Mouse (Mus musculus): ENCODE results near the gene Exosc5. TPM values are rescaled to one million over a fixed set of nuclear protein-coding genes. Genes with fewer than 3 reads are reported as not detected.

The Exosc5 gene
- polyA plus RNA-seq, 1 experiment from 2014 or later: 45.1 TPM

DNA sequence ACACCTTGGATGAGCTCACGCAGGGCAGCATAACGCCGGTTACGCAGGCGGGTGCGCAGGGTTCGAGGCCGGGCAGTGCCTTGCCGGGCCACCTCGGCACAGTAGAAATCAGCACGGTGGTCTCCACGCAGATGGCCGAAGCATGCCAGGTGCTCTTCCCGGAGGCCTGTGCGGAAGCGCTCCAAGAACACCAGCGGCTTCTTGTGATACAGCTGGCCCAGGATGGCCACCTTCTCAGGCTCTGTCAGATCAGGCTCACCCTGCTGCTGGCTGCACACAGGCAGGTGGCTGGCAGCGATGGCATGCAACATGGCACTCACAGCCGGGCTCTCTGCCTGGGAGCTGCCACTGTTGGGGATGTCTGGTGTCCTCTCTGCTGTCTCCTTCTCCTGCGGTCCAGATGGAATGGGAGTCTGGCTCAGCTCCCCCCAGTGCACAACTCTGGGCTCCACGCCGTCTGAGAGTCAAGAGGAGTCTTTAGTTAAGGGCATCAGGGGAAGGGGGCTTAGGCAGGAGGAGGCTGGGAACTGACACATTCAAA lies 56.8 kb downstream of the Exosc5 start:
- H3K9me3 ChIP-seq: no peaks in the 10 kb centered on the region
- peaks cover 54% of the 10 kb centered on the region for H3K36me3 ChIP-seq
- no peak overlapping the region for H3K4me3 ChIP-seq
- no peak for ATAC-seq (ENCODE audit: low read depth)
- no peak overlapping the region for H3K4me2 ChIP-seq
- no peak overlapping the region for H3K27ac ChIP-seq (replicated peaks)
- no peak overlapping the region for H3K9ac ChIP-seq
- H3K4me1 ChIP-seq (replicated peaks): peaks cover 38% of the 10 kb centered on the region
- no peaks in the 10 kb centered on the region for H3K27me3 ChIP-seq
- WGBS: 96% methylated on average over 22 of the region's 22 CpGs

DNA sequence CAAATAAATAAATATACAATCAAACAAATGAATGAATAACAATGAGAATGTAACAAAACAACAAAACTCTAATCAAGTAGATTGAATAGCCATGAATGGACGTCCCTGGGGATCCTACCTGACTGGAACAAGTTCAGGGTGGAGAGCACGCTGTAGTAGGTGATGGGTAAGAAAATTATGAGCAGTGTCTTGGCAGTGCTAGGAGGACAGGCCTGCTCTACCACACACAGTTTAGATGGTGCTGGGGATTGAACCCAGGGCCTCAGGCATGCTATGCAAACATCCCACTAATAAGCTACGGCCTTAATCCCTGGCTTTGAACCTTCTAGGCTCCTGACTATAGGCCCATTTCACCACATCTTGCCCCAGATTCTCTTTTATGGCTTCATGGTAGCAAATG lies 58.5 kb downstream of the Exosc5 start:
- H3K4me2 ChIP-seq: peak overlapping the region; percentile 91
- H3K36me3 ChIP-seq: peaks cover 63% of the 10 kb centered on the region
- peak overlapping the region; percentile 78 for H3K9ac ChIP-seq
- 92% methylated on average over 3 of the region's 3 CpGs for WGBS
- ATAC-seq (ENCODE audit: low read depth): no peak
- no peaks in the 10 kb centered on the region for H3K9me3 ChIP-seq
- H3K27ac ChIP-seq (replicated peaks): no peak overlapping the region
- H3K4me1 ChIP-seq (replicated peaks): peaks cover 22% of the 10 kb centered on the region
- H3K27me3 ChIP-seq: no peaks in the 10 kb centered on the region
- peak overlapping the region; percentile 77 for H3K4me3 ChIP-seq

DNA sequence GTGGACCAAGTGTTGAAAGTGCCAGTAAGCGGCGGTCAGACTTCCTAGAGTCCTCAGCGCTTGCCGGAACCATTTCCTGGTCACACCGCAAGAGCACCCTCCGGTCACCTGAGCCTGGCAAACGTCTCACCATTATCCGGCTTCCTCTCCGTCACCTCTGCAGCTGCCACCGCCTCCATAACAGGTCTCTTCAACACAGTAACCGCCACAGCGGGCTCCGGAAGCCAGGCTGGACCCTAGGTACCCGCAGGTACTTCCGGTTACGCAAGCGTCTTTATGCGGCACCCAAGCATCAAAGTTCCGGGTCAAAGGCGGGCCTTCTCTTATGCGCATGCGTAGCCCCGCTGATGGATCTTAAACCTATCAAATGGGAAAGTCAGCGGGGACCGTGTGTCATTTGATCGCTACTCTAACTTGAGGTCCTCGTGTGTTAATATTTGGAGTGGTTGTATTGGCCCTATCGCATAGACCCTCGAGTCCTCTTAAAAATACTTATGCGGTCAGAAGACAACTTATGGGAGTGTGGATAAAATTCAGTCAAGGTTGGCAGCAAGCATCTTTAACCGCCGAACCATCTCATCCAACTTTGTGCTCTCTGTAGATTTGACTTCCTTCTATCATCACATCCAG lies 59.9 kb downstream of the Exosc5 start, which contains the start of gene Ccdc97:
TSS of gene Ccdc97 (minus strand) at position 301 of the 630 bp plus-strand sequence.
- no peaks in the 10 kb centered on the region for H3K9me3 ChIP-seq
- peak within 1 kb of the TSS; percentile 77 for H3K4me3 ChIP-seq
- H3K27ac ChIP-seq (replicated peaks): peak within 1 kb of the TSS; percentile 86
- H3K36me3 ChIP-seq: peaks cover 63% of the 10 kb centered on the region
- H3K9ac ChIP-seq: peak within 1 kb of the TSS; percentile 78
- peak; percentile 89 for ATAC-seq (ENCODE audit: low read depth)
- peaks cover 20% of the 10 kb centered on the region for H3K4me1 ChIP-seq (replicated peaks)
- 5% methylated on average over 32 of the region's 32 CpGs for WGBS
- no peaks in the 10 kb centered on the region for H3K27me3 ChIP-seq
- H3K4me2 ChIP-seq: peak within 1 kb of the TSS; percentile 91

DNA sequence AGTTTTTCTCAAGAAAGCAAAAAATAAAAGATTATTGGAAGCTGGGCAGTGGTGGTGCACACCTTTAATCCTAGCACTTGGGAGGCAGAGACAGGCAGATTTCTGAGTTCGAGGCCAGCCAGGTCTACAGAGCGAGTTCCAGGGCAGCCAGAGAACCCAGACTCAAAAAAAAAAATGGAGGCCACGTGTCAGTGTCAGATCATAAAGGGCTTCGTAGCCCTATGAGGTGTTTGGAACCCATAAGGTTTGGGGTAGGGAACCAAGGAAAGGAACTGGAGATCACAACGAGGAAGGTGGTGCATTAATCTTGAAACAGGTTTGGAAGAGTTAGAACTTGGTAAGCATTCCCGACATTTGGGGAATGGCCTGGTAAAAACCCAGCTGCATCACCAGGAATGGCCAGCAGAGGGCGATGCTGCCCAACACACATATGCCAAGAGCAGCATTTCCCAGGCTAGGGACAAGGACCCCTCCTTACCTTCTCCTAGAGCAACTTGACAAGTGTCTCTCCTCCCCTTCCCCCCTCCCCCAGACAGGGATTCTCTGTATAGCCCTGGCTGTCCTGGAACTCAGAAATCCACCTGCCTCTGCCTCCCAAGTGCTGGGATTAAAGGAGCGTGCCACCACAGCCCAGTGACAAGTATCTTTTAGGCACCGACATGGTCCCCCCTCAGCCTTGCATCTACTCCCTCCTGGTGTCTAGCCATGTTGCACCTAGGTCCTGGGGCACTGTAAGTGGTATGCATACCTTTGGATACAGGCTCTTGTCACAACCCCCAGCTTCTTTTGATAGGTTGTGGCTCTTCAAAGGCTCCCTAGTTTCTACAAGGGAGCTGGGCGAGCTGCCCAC lies 61.0 kb downstream of the Exosc5 start:
- no peaks in the 10 kb centered on the region for H3K9me3 ChIP-seq
- peaks cover 20% of the 10 kb centered on the region for H3K4me1 ChIP-seq (replicated peaks)
- peak; percentile 30; the same call in 1 of the 2 replicates for ATAC-seq (ENCODE audit: low read depth)
- H3K9ac ChIP-seq: no peak overlapping the region
- peak overlapping the region; percentile 91; the same call in 1 of the 2 replicates for H3K4me2 ChIP-seq
- 66% methylated on average over 10 of the region's 10 CpGs for WGBS
- H3K27me3 ChIP-seq: no peaks in the 10 kb centered on the region
- H3K4me3 ChIP-seq: no peak overlapping the region
- H3K27ac ChIP-seq (replicated peaks): no peak overlapping the region
- peaks cover 63% of the 10 kb centered on the region for H3K36me3 ChIP-seq

DNA sequence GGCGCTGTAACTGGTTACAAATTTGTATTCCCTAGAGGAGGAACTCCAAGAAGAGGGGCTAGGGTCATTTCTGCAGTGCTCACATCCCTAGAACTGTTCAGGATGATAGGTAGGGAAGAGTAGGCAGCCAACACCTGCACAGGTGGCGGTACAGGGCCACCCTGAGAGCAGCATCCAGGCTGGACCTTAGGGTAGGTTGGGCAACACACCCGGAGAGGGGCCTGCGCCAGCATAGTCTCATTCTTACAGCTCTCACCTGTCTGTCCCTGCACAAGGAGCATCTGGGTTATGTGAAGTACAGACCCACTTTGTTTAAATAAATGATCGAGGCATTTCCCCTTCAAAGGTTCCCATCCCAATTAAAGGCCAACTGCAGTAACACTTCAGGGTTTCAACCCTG lies 61.8 kb downstream of the Exosc5 start:
- Histone ChIP-seq H3K36me3 (peaks cover 63% of the 10 kb centered on the region), H3K4me2 (no peak overlapping the region), H3K9ac (no peak overlapping the region), H3K4me3 (no peak overlapping the region), H3K9me3 (no peaks in the 10 kb centered on the region), H3K27me3 (no peaks in the 10 kb centered on the region), H3K4me1 (replicated peaks) (peaks cover 20% of the 10 kb centered on the region), H3K27ac (replicated peaks) (no peak overlapping the region)
- 92% methylated on average over 5 of the region's 5 CpGs for WGBS
- ATAC-seq (ENCODE audit: low read depth): 0 out of 2 replicates have a peak, but pooled peaks have one; percentile 7

Other genes with a start within 250 kb of the Exosc5 start
- 0.41 and 0.63 TPM in 2 replicates for gene Cxcl17, start 246.3 kb upstream of the Exosc5 start, polyA plus RNA-seq (2015; fragmentation: Nextera tagmentation; extraction: Ambion mirVana)
- 1.5 and 2.2 TPM in 2 replicates for gene Ceacam1, start 181.6 kb upstream of the Exosc5 start, polyA plus RNA-seq (2015; fragmentation: Nextera tagmentation; extraction: Ambion mirVana)
- gene Ceacam2, start 119.3 kb upstream of the Exosc5 start, polyA plus RNA-seq (2015; fragmentation: Nextera tagmentation; extraction: Ambion mirVana): 0.14 TPM in 1 of 2 replicates, not detected in the other
- not detected in 2 replicates for gene Erich4, start 43.3 kb upstream of the Exosc5 start, polyA plus RNA-seq (2015; fragmentation: Nextera tagmentation; extraction: Ambion mirVana)
- gene Dmac2, start 39.8 kb upstream of the Exosc5 start, polyA plus RNA-seq (2015; fragmentation: Nextera tagmentation; extraction: Ambion mirVana): 35.3 and 42.2 TPM in 2 replicates
- 2.9 and 6.3 TPM in 2 replicates for gene B3gnt8, start 32.5 kb upstream of the Exosc5 start, polyA plus RNA-seq (2015; fragmentation: Nextera tagmentation; extraction: Ambion mirVana)
- gene Bckdha, start 183 bp upstream of the Exosc5 start, polyA plus RNA-seq (2015; fragmentation: Nextera tagmentation; extraction: Ambion mirVana): 45.9 and 50.7 TPM in 2 replicates
- 13.1 and 14.3 TPM in 2 replicates for gene Tmem91, start 16.0 kb downstream of the Exosc5 start, polyA plus RNA-seq (2015; fragmentation: Nextera tagmentation; extraction: Ambion mirVana)
- gene B9d2, start 21.6 kb downstream of the Exosc5 start, polyA plus RNA-seq (2015; fragmentation: Nextera tagmentation; extraction: Ambion mirVana): 33.6 and 42.6 TPM in 2 replicates
- 1.2 and 2.1 TPM in 2 replicates for gene Tgfb1, start 27.8 kb downstream of the Exosc5 start, polyA plus RNA-seq (2015; fragmentation: Nextera tagmentation; extraction: Ambion mirVana)
- gene Ccdc97, start 59.9 kb downstream of the Exosc5 start, polyA plus RNA-seq (2015; fragmentation: Nextera tagmentation; extraction: Ambion mirVana): 33.0 and 38.2 TPM in 2 replicates
- gene Hnrnpul1, start 95.6 kb downstream of the Exosc5 start, polyA plus RNA-seq (2015; fragmentation: Nextera tagmentation; extraction: Ambion mirVana): 45.1 and 51.1 TPM in 2 replicates
- gene Axl, start 129.5 kb downstream of the Exosc5 start, polyA plus RNA-seq (2015; fragmentation: Nextera tagmentation; extraction: Ambion mirVana): 25.4 and 26.7 TPM in 2 replicates
- gene Cyp2s1, start 157.7 kb downstream of the Exosc5 start, polyA plus RNA-seq (2015; fragmentation: Nextera tagmentation; extraction: Ambion mirVana): 2.2 and 3.0 TPM in 2 replicates
- not detected in 2 replicates for gene Cyp2b10, start 238.5 kb downstream of the Exosc5 start, polyA plus RNA-seq (2015; fragmentation: Nextera tagmentation; extraction: Ambion mirVana)

Measured in neural tube, embryonic 13.5 days (tissue).